Mouse (Mus musculus): ENCODE measurements around the gene Kcnj3. TPM values are rescaled to one million over a fixed set of nuclear protein-coding genes. Genes with fewer than 3 reads are reported as not detected.
"Not testable (repeated sequence)": the region's sequence is repeated elsewhere in the genome, so short reads cannot be mapped to it uniquely, and the experiment has no call there.

The Kcnj3 gene
- polyA plus RNA-seq, 1 experiment from 2014 or later: 1.6 TPM

GRCm38 (mm10) chr2:55450774-55451173 lies 15.0 kb downstream of the Kcnj3 start:
- Histone ChIP-seq H3K4me1 (peaks cover 2% of the 10 kb centered on the region; the same call in 1 of the 2 replicates), H3K36me3 (no peaks in the 10 kb centered on the region), H3K27ac (replicated peaks) (no peak overlapping the region), H3K9ac (replicated peaks) (no peak overlapping the region), H3K27me3 (no peaks in the 10 kb centered on the region), H3K4me2 (replicated peaks) (no peak overlapping the region), H3K9me3 (no peaks in the 10 kb centered on the region), H3K4me3 (no peak overlapping the region)
- no peak; the same call in 1 of the 2 replicates for ATAC-seq (ENCODE audit: low FRiP score, low read depth)
- 72% methylated on average over 1 of the region's 1 CpGs for WGBS

DNA sequence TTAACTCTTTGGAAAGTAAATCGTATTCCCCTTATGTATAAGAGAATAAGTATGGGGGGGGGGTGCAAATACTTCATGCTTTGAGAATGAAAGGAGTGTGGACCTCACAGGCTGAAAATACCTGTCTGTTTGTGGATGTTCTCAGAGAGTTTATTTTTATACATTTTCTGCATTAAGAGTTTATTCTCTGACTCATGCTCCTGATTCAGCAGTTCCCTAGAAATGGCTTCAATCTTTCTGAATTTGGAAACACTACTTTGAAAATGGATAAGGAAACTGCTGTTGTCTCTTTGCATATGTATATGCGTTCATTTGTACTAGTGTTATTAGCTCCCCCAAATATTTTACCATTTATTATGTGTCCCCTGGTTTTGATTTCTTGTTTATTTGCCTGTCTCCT lies 23.4 kb downstream of the Kcnj3 start:
- no peaks in the 10 kb centered on the region for H3K27me3 ChIP-seq
- H3K36me3 ChIP-seq: no peaks in the 10 kb centered on the region
- no peaks in the 10 kb centered on the region for H3K4me1 ChIP-seq
- no peak overlapping the region for H3K9ac ChIP-seq (replicated peaks)
- H3K9me3 ChIP-seq: no peaks in the 10 kb centered on the region
- H3K27ac ChIP-seq (replicated peaks): no peak overlapping the region
- 90% methylated on average over 2 of the region's 2 CpGs for WGBS
- ATAC-seq (ENCODE audit: low FRiP score, low read depth): no peak
- no peak overlapping the region for H3K4me3 ChIP-seq
- H3K4me2 ChIP-seq (replicated peaks): no peak overlapping the region

GRCm38 (mm10) chr2:55469141-55469540 lies 33.4 kb downstream of the Kcnj3 start:
- WGBS: 67% methylated on average over 2 of the region's 2 CpGs
- H3K27ac ChIP-seq (replicated peaks): no peak overlapping the region
- H3K4me3 ChIP-seq: no peak overlapping the region
- H3K36me3 ChIP-seq: no peaks in the 10 kb centered on the region
- no peaks in the 10 kb centered on the region for H3K9me3 ChIP-seq
- H3K4me2 ChIP-seq (replicated peaks): no peak overlapping the region
- no peaks in the 10 kb centered on the region for H3K4me1 ChIP-seq
- no peak overlapping the region for H3K9ac ChIP-seq (replicated peaks)
- no peaks in the 10 kb centered on the region for H3K27me3 ChIP-seq
- ATAC-seq (ENCODE audit: low FRiP score, low read depth): no peak

DNA sequence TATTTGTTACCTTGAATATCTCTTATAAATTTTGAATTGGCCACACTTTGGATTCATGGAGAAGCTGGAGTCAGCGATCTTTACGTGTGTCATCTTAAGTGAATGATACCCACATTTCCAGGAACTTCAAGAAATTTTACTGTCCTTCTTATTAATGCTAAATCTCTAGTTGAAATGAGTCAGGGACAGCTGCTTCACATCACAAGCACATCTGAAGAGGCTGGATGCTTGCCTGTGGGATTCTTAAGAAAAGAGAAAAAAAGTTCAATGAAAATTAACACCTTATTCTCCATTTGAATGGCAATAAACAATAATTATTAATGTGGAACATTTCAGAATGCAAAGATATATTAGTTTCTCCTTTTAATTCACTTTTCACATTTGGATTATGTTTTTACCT lies 34.2 kb downstream of the Kcnj3 start:
- H3K4me2 ChIP-seq (replicated peaks): no peak overlapping the region
- no peak overlapping the region for H3K4me3 ChIP-seq
- no peak for ATAC-seq (ENCODE audit: low FRiP score, low read depth)
- no peaks in the 10 kb centered on the region for H3K27me3 ChIP-seq
- WGBS: 91% methylated on average over 2 of the region's 2 CpGs
- no peaks in the 10 kb centered on the region for H3K36me3 ChIP-seq
- no peaks in the 10 kb centered on the region for H3K9me3 ChIP-seq
- H3K4me1 ChIP-seq: no peaks in the 10 kb centered on the region
- no peak overlapping the region for H3K9ac ChIP-seq (replicated peaks)
- no peak overlapping the region for H3K27ac ChIP-seq (replicated peaks)

GRCm38 (mm10) chr2:55479511-55479910 lies 43.7 kb downstream of the Kcnj3 start:
- Histone ChIP-seq H3K4me2 (replicated peaks) (no peak overlapping the region), H3K4me1 (no peaks in the 10 kb centered on the region), H3K27ac (replicated peaks) (no peak overlapping the region), H3K9me3 (no peaks in the 10 kb centered on the region), H3K36me3 (no peaks in the 10 kb centered on the region), H3K27me3 (no peaks in the 10 kb centered on the region), H3K4me3 (no peak overlapping the region), H3K9ac (replicated peaks) (no peak overlapping the region)
- 81% methylated on average over 4 of the region's 4 CpGs for WGBS
- ATAC-seq (ENCODE audit: low FRiP score, low read depth): no peak

- 76% methylated on average over 4 of the region's 4 CpGs for WGBS
- H3K4me2 ChIP-seq (replicated peaks): no peak overlapping the region
- H3K27me3 ChIP-seq: no peaks in the 10 kb centered on the region
- H3K9ac ChIP-seq (replicated peaks): no peak overlapping the region
- H3K36me3 ChIP-seq: no peaks in the 10 kb centered on the region
- H3K27ac ChIP-seq (replicated peaks): no peak overlapping the region
- no peaks in the 10 kb centered on the region for H3K4me1 ChIP-seq
- no peaks in the 10 kb centered on the region for H3K9me3 ChIP-seq
- no peak for ATAC-seq (ENCODE audit: low FRiP score, low read depth)
- no peak overlapping the region for H3K4me3 ChIP-seq
These were observed 44.3 kb downstream of the Kcnj3 start for GRCm38 (mm10) chr2:55479933-55480601.

DNA sequence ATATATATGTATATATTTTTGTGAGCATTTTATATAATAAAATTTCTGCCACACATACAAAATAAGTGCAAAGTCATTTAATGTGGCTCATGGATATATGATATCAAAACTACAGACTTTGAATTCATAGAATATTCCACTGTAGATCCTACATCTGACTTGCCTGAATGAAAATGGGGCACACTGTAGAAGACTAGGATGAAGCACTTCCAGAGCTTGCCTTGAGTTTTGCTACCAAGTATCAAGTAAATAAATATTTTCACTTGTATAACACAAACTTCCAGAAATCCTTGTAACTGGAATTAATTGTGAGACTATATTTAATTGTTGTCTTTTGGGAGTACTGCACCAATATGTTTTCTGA lies 44.8 kb downstream of the Kcnj3 start:
- Histone ChIP-seq H3K4me1 (no peaks in the 10 kb centered on the region), H3K9me3 (no peaks in the 10 kb centered on the region), H3K36me3 (no peaks in the 10 kb centered on the region), H3K4me3 (no peak overlapping the region), H3K4me2 (replicated peaks) (no peak overlapping the region), H3K9ac (replicated peaks) (no peak overlapping the region), H3K27ac (replicated peaks) (no peak overlapping the region), H3K27me3 (no peaks in the 10 kb centered on the region)
- ATAC-seq (ENCODE audit: low FRiP score, low read depth): no peak

DNA sequence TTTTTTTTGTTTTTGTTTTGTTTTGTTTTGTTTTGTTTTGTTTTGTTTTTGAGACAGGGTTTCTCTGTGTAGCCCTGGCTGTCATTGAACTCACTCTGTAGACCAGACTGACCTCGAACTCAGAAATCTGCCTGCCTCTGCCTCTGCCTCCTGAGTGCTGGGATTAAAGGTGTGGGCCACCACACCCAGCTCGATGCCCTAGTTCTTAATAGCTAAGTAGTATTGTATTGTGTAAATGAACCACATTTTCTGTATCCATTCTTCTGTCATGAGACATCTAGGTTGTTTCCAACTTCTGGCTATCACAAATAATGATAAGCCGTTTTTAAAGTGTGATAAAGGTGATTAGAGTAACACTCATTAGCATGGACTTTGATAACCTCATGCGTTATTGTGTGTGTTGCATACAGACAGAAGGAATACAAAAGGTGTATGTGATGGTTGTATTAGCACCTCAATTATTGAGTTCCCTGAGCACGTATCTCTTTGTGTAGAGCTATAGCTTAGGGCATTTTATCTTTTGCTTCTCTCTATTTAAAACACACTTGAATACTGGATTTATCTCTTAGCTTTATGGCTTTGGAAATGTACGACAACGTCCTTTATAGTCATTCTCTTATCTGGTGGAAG lies 49.8 kb downstream of the Kcnj3 start:
- H3K4me2 ChIP-seq (replicated peaks); H3K9me3 ChIP-seq; H3K4me3 ChIP-seq; ATAC-seq (ENCODE audit: low FRiP score, low read depth); H3K27ac ChIP-seq (replicated peaks); H3K27me3 ChIP-seq; H3K9ac ChIP-seq (replicated peaks); H3K4me1 ChIP-seq; H3K36me3 ChIP-seq: not testable (repeated sequence)
- 90% methylated on average over 7 of the region's 7 CpGs for WGBS

DNA sequence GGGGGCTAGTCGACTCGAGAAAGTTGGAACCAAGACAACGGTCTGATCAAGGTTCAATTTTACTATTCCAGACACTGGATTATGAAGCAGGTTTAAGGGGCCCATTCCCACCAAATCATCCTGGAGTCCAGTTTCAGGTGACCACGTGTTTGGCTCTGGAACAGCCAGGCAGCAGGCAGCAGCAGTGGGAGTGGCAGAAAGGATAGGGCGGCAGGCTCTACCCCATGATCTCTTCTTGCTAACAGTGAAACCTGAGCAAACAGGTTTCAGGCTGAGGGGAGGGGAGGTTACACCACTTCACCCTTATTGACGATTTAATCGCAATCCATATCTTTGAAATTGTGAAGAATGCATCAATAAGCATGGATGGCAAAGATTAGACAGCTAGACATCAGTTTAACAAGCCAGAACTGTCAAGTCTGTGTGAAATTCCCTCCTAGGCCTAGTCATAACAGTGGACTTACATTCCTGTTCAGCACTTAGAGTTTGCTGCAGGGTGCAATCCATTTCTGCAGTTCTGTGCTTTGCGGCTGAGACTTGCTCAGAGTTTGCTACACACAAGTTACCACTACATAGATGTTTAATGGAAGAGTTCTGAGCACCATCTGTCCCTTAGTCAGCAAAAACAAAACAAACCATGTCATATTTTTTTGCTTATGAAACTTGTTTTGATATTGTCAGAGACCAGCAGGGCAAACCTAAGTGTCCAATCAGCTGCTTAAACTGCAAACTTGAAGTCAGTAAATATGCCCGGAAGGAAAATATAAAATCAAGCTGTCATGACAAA lies 67.8 kb downstream of the Kcnj3 start:
- no peak for ATAC-seq (ENCODE audit: low FRiP score, low read depth)
- H3K4me2 ChIP-seq (replicated peaks): no peak overlapping the region
- H3K9ac ChIP-seq (replicated peaks): no peak overlapping the region
- no peaks in the 10 kb centered on the region for H3K27me3 ChIP-seq
- H3K9me3 ChIP-seq: no peaks in the 10 kb centered on the region
- WGBS: 75% methylated on average over 9 of the region's 9 CpGs
- H3K36me3 ChIP-seq: no peaks in the 10 kb centered on the region
- H3K4me3 ChIP-seq: no peak overlapping the region
- H3K27ac ChIP-seq (replicated peaks): no peak overlapping the region
- no peaks in the 10 kb centered on the region for H3K4me1 ChIP-seq

DNA sequence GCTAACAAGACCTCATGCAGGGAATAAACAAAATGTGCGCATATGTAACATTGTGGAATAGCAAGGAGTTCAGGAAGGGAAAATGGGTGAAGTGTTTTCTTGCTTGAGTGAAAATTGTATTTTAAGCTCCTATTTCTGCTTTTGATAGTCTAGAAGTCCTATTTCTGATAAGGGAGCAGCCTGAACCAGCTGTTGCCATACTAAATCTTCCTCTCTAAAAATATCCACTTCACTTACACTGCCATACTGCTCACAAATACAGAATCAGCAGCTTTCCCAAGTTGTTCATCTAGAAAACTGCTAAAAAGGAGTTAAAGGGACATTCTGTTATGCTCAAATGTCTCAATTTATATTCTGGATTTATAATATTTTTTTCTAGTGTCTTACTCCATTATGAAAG lies 69.9 kb downstream of the Kcnj3 start:
- no peak for ATAC-seq (ENCODE audit: low FRiP score, low read depth)
- no peak overlapping the region for H3K4me2 ChIP-seq (replicated peaks)
- H3K9ac ChIP-seq (replicated peaks): no peak overlapping the region
- whole genome bisulfite sequencing: 97% methylated on average over 1 of the region's 1 CpGs
- no peak overlapping the region for H3K27ac ChIP-seq (replicated peaks)
- no peaks in the 10 kb centered on the region for H3K27me3 ChIP-seq
- no peaks in the 10 kb centered on the region for H3K9me3 ChIP-seq
- no peaks in the 10 kb centered on the region for H3K4me1 ChIP-seq
- no peak overlapping the region for H3K4me3 ChIP-seq
- H3K36me3 ChIP-seq: no peaks in the 10 kb centered on the region

- Histone ChIP-seq H3K9ac (replicated peaks) (no peak overlapping the region), H3K36me3 (no peaks in the 10 kb centered on the region), H3K27me3 (no peaks in the 10 kb centered on the region), H3K4me3 (no peak overlapping the region), H3K4me1 (no peaks in the 10 kb centered on the region), H3K27ac (replicated peaks) (no peak overlapping the region), H3K4me2 (replicated peaks) (no peak overlapping the region), H3K9me3 (no peaks in the 10 kb centered on the region)
- ATAC-seq (ENCODE audit: low FRiP score, low read depth): no peak
These were observed 81.5 kb downstream of the Kcnj3 start for GRCm38 (mm10) chr2:55517297-55517696.

DNA sequence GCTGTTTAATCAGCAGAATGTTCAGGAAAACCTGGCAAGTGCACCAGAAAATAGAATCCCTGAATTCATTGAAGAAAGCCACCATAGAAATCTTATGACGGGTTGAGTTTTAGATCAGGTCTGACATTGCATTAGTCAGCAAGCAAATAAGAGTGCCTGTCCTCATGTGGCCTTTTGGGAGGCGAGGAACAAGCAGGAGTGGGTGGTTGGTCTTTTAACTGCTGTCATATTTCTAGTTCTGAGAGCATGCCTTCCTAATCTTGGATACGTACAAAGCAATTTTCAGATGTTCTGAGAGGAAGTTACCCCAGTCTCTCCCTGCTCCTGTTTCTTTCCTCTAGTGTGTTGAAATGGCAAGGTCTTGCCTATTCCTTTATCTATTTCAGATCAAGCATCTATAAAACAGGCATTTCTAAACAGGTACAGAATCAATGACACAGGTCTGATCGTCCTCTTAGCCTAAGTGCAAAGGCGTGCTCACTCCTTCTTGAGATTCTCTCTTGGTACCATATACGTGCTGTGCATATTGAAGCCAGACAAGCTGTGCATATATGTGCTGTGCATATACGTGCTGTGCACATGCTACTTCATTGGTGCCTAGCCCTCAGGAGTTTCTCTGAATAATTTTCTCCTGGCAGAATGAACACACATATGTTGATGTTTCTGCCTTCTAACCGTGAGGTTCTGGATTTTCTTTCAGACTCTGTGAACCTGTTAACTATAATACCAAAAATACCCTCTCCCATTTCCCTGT lies 97.1 kb downstream of the Kcnj3 start:
- 88% methylated on average over 8 of the region's 8 CpGs for WGBS
- H3K9ac ChIP-seq (replicated peaks): no peak overlapping the region
- H3K4me1 ChIP-seq: no peaks in the 10 kb centered on the region
- H3K4me2 ChIP-seq (replicated peaks): no peak overlapping the region
- no peak overlapping the region for H3K4me3 ChIP-seq
- no peaks in the 10 kb centered on the region for H3K9me3 ChIP-seq
- no peak for ATAC-seq (ENCODE audit: low FRiP score, low read depth)
- H3K36me3 ChIP-seq: no peaks in the 10 kb centered on the region
- H3K27ac ChIP-seq (replicated peaks): no peak overlapping the region
- H3K27me3 ChIP-seq: no peaks in the 10 kb centered on the region
